Mouse (Mus musculus): Measurements from ENCODE around the gene Dspp. TPM values are rescaled to one million over a fixed set of nuclear protein-coding genes. Genes with fewer than 3 reads are reported as not detected.

Dspp gene
- not detected for polyA plus RNA-seq (2017; shearing (Covaris generic))

GRCm38 (mm10) chr5:104170412-104170811 lies at the start of gene Dspp:
TSS of gene Dspp (plus strand) at chr5:104170712.

GRCm38 (mm10) chr5:104202351-104202750 lies 31.8 kb downstream of the Dspp start, which contains the start of gene Dmp1:
TSS of gene Dmp1 (plus strand) at chr5:104202613.

Other genes with a start within 250 kb of the Dspp start
- gene Hsd17b13, start 193.3 kb upstream of the Dspp start, polyA plus RNA-seq (2017; shearing (Covaris generic)) = under 1 TPM in 1 of 2 experiments, not detected in 1; 0.12 TPM
- gene Hsd17b11, start 148.8 kb upstream of the Dspp start, polyA plus RNA-seq (2017; shearing (Covaris generic)) = 1 to 10 TPM; 4.7 to 8.9 TPM
- 10 to 100 TPM; 50.2 to 81.3 TPM for gene Nudt9, start 124.4 kb upstream of the Dspp start, polyA plus RNA-seq (2017; shearing (Covaris generic))
- not detected for gene Gm17660, start 93.1 kb upstream of the Dspp start, polyA plus RNA-seq (2017; shearing (Covaris generic))
- under 1 TPM; 0.34 to 0.56 TPM for gene Sparcl1, start 57.0 kb upstream of the Dspp start, polyA plus RNA-seq (2017; shearing (Covaris generic))
- gene Dmp1, start 31.9 kb downstream of the Dspp start, polyA plus RNA-seq (2017; shearing (Covaris generic)) = not detected
- under 1 TPM; 0.07 to 0.94 TPM for gene Ibsp, start 128.5 kb downstream of the Dspp start, polyA plus RNA-seq (2017; shearing (Covaris generic))
- not detected for gene Mepe, start 154.6 kb downstream of the Dspp start, polyA plus RNA-seq (2017; shearing (Covaris generic))